8 mouse cellular contexts compared by ENCODE assay signal in the genomic region with DNA sequence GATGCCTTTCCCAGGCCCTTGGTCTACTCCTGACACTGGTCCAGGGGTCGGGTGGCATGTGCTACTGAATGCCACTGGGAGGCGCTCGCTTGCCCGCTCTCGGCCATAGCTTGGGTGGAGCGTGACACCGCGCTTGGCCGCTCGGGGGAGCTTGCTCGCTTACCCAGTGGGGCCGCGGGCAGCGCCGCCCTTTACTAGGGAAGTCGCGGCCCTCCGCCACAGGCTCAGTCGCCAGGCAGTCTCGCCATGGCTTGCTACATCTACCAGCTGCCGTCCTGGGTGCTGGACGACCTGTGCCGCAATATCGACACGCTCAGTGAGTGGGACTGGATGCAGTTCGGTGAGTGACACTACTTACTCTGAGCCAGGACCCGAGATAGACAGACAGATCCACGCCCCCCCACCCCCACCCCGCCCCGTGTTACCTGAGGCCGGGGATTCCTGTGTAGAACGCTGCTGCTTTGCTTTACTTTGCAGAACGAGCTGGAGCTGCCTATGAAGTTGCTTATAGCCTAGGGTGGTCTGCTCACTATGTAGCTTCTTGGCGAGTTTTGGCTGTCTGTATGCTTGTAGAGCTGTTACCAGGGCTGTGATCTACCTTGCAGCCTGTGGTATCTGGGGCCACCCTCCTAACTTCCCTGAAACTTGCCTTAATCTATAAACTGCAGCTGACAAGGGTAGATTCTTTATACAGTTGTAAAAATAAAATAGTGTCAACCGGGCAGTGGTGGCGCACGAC. TPM values are rescaled to one million over a fixed set of nuclear protein-coding genes. Genes with fewer than 3 reads are reported as not detected.
DNase-seq lines count a peak whose midpoint lies in the region; ATAC-seq and TF ChIP-seq lines count a peak whose summit lies in the region.

TSS of gene Irak2 (plus strand) at position 166 of the 739 bp plus-strand sequence.

- no peaks in the 10 kb centered on the region for H3K9me3 ChIP-seq in G1E (replicated peaks)
- H3K9me3 ChIP-seq in lung, embryonic 16.5 days (ENCODE audit: control insufficient read depth, low read length) = no peaks in the 10 kb centered on the region

- peaks cover 46% of the 10 kb centered on the region for H3K4me1 ChIP-seq in G1E (ENCODE audit: insufficient read depth, low read depth, low read length)
- H3K4me1 ChIP-seq in cerebellum, adult 2 months (ENCODE audit: control insufficient read depth, insufficient read depth, low read length) = no peaks in the 10 kb centered on the region
- no peaks in the 10 kb centered on the region for H3K4me1 ChIP-seq in lung, embryonic 16.5 days (replicated peaks; ENCODE audit: control insufficient read depth, insufficient read depth, low read length)

- H3K27me3 ChIP-seq in G1E (ENCODE audit: insufficient read depth, low read length) = no peaks in the 10 kb centered on the region
- no peaks in the 10 kb centered on the region for H3K27me3 ChIP-seq in cerebellum, adult 2 months (ENCODE audit: control insufficient read depth, insufficient read depth, low read length)
- no peaks in the 10 kb centered on the region for H3K27me3 ChIP-seq in lung, embryonic 16.5 days (ENCODE audit: control insufficient read depth, insufficient read depth, low read depth, low read length)

- H3K4me2 ChIP-seq in lung, embryonic 16.5 days (ENCODE audit: low read depth, low read length) = peak within 1 kb of the TSS; percentile 75

- WGBS in cerebellum, adult 2 months = 8% methylated on average over 37 of the region's 37 CpGs
- 8% methylated on average over 37 of the region's 37 CpGs for WGBS in lung, embryonic 16.5 days

- peak; percentile 73 for DNase-seq in G1E (ENCODE audit: low spot score)
- DNase-seq in cerebellum, adult 2 months = peak; percentile 92 to 95
- peak; percentile 92 for DNase-seq in forelimb bud, embryonic 11.5 days (ENCODE audit: low read depth, low spot score)
- peak; percentile 92 for DNase-seq in layer of hippocampus, adult 9-10 months (ENCODE audit: low spot score)
- peak; percentile 82 for DNase-seq in ovary, postnatal 10 days (ENCODE audit: low spot score)
- peak; percentile 88 to 95 for DNase-seq in thymus, postnatal 10 days (ENCODE audit: low spot score in 2 of 2)

- peak; percentile 79 for TF ChIP-seq CTCF in G1E (IDR thresholded peaks at IDR 0.05; ENCODE audit: low read depth, low read length)
- TF ChIP-seq CTCF in cerebellum, adult 2 months (IDR thresholded peaks at IDR 0.05; ENCODE audit: borderline replicate concordance, insufficient read depth, low read depth, low read length) = peak; percentile 92

- peak within 1 kb of the TSS; percentile 77 for H3K4me3 ChIP-seq in G1E (ENCODE audit: low read depth, low read length)
- H3K4me3 ChIP-seq in cerebellum, adult 2 months (replicated peaks; ENCODE audit: insufficient read depth, low read depth, low read length) = peak within 1 kb of the TSS; percentile 75
- H3K4me3 ChIP-seq in lung, embryonic 16.5 days (ENCODE audit: low read length) = peak within 1 kb of the TSS; percentile 58

- H3K9ac ChIP-seq in lung, embryonic 16.5 days (ENCODE audit: low read length) = peak within 1 kb of the TSS; percentile 76

- ATAC-seq in G1E (ENCODE audit: extremely low read depth, insufficient number of reproducible peaks, low FRiP score, poor library complexity, severe bottlenecking) = peak; percentile 92
- peak; percentile 99 for ATAC-seq in hematopoietic stem cell, adult 5-6 weeks (replicated peaks in 1 of 2; ENCODE audit: insufficient read depth in 1 of 2, low FRiP score in 2 of 2, low TSS enrichment in 1 of 2, low read depth in 1 of 2, poor library complexity in 2 of 2, severe bottlenecking in 2 of 2)
- peak; percentile 98 for ATAC-seq in lung, embryonic 16.5 days (ENCODE audit: low read depth)

- 0 out of 2 replicates have a peak within 1 kb of the TSS, but pooled peaks have one; percentile 8 for H3K27ac ChIP-seq in cerebellum, adult 2 months (ENCODE audit: insufficient read depth, low read length)
- no peak within 1 kb of the TSS for H3K27ac ChIP-seq in lung, embryonic 16.5 days (ENCODE audit: low read length)

- peak; percentile 56; the same call in 1 of the 2 replicates for TF ChIP-seq POLR2A in cerebellum, adult 2 months (IDR thresholded peaks at IDR 0.05; ENCODE audit: borderline replicate concordance, insufficient read depth, low read length)

- H3K36me3 ChIP-seq in G1E (replicated peaks) = peaks cover 16% of the 10 kb centered on the region
- H3K36me3 ChIP-seq in lung, embryonic 16.5 days (ENCODE audit: control insufficient read depth, insufficient read depth, low read length) = no peaks in the 10 kb centered on the region

RNA-seq across cellular contexts. Expression of gene Irak2, which starts in this region (rescaled TPM):
- total RNA-seq in G1E (2014; fragmentation: Nextera tagmentation) (7.4 and 21.2 TPM in 2 replicates), G1E (2017) (10.9 and 11.7 TPM in 2 replicates)
- polyA plus RNA-seq in G1E (2012) = 10.2 and 13.7 TPM in 2 replicates
- 15.5 and 19.5 TPM in 2 replicates for polyA plus RNA-seq in cerebellum, adult 2 months (2012; rRNA removed)
- total RNA-seq in hematopoietic stem cell, adult 5-6 weeks (2017) = 20.7 and 30.8 TPM in 2 replicates
- polyA plus RNA-seq in lung, embryonic 16.5 days (2015; fragmentation: Nextera tagmentation; extraction: Ambion mirVana) = 6.3 and 7.4 TPM in 2 replicates
